Mouse (Mus musculus): ENCODE measurements at regions not wholly inside any gene's neighbourhood (a gene's known extent, or its start where the extent isn't known, plus 50 kb on each side); places are given as distances from the start of the nearest gene placed in this dataset.
A peak's percentile ranks its signal among the peaks of the same experiment; 100 is the strongest.

DNA sequence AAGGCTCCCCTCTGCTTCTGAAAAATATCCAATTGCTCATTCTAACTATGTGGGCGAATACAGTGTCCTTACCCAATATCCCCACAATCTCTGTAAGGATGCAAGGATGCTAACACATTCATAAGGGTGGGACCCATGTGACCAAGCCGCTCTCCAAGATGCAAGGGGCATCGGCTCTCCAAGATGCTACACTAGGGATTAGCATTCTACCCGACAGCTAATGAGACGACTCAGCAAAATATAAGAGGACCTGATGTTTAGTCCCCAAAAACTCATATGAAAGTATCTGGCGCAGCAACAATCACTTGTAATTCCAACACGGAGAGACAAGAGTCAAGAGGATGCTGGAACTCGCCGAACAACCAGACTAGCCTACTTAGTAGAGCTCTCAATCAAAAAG lies 299.6 kb upstream of the Jmjd1c start:
- Histone ChIP-seq H3K36me3 (ENCODE audit: control insufficient read depth, insufficient read depth, low read length) (no peaks in the 10 kb centered on the region), H3K4me2 (ENCODE audit: low read depth) (no peak overlapping the region), H3K27me3 (ENCODE audit: control insufficient read depth, insufficient read depth, low read length) (no peaks in the 10 kb centered on the region), H3K4me1 (ENCODE audit: control insufficient read depth, insufficient read depth, low read length) (no peaks in the 10 kb centered on the region), H3K9me3 (ENCODE audit: control insufficient read depth, low read length) (no peaks in the 10 kb centered on the region), H3K27ac (ENCODE audit: low read depth, low read length) (no peak overlapping the region), H3K9ac (ENCODE audit: low read length) (no peak overlapping the region), H3K4me3 (ENCODE audit: low read depth, low read length) (no peak overlapping the region)
- 95% methylated on average over 9 of the region's 9 CpGs for WGBS
- DNase-seq (ENCODE audit: low spot score), result no peak
- ATAC-seq (ENCODE audit: insufficient read depth, low FRiP score, low TSS enrichment), result no peak

DNA sequence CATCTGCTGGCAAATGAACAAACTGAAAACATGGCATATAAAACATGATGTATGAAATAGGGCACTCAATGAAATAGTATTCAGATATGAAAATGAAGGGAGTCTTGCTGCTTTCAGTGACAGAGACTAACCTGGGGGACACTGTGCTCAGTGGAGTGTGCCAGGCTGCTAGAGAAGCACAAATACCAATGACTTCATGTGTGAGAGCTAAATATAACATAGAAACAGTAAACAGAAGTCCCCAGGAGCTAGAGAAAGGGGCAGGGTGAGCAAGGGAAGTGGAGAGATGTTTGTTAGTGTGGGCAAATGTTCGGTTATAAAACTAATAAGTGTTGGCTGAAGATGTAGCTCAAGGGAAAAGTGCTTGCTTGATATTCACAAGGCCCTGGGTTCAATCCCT lies 293.2 kb upstream of the Jmjd1c start:
- Histone ChIP-seq H3K27ac (ENCODE audit: low read depth, low read length) (no peak overlapping the region), H3K4me3 (ENCODE audit: low read depth, low read length) (no peak overlapping the region), H3K9me3 (ENCODE audit: control insufficient read depth, low read length) (no peaks in the 10 kb centered on the region), H3K9ac (ENCODE audit: low read length) (no peak overlapping the region), H3K4me2 (ENCODE audit: low read depth) (no peak overlapping the region), H3K27me3 (ENCODE audit: control insufficient read depth, insufficient read depth, low read length) (no peaks in the 10 kb centered on the region), H3K4me1 (ENCODE audit: control insufficient read depth, insufficient read depth, low read length) (no peaks in the 10 kb centered on the region), H3K36me3 (ENCODE audit: control insufficient read depth, insufficient read depth, low read length) (no peaks in the 10 kb centered on the region)
- ATAC-seq (ENCODE audit: insufficient read depth, low FRiP score, low TSS enrichment) (no peak), DNase-seq (ENCODE audit: low spot score) (no peak)
- 84% methylated on average over 1 of the region's 1 CpGs for WGBS

DNA sequence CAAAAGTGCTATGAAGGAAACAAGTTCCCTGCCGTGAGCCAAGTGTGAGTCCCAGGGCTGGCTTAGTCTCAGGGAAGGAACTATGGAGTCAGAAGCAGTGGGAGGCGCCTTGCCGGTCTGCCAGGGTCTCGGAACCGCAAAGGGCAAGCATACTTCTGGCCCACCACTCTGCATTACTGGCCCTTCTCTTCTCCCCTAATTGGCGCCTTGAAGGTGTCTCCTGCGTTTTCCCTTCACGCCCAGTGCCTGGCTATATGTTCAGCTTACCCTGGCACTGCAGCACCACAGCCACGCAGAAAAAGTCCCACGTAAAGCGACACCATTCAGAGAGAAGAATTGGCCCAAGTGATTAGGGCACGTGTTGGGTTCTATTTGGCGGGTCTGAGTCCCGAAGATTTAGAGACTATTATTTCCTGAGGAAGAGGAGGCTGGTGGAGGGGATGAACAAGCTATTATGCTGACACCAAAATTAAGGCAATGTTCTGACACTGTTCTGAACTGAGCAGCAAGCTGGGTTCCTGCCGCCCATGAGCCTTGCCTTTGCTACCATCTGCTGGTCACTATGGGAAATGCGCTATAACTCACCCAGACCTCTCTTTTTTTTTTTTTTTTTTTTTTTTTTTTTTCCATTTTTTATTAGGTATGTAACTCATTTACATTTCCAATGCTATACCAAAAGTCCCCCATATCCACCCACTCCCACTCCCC lies 288.5 kb upstream of the Jmjd1c start:
- ATAC-seq (ENCODE audit: insufficient read depth, low FRiP score, low TSS enrichment) (no peak), DNase-seq (ENCODE audit: low spot score) (peak; percentile 65)
- 51% methylated on average over 16 of the region's 16 CpGs for WGBS
- Histone ChIP-seq H3K27ac (ENCODE audit: low read depth, low read length) (no peak overlapping the region), H3K36me3 (ENCODE audit: control insufficient read depth, insufficient read depth, low read length) (no peaks in the 10 kb centered on the region), H3K4me2 (ENCODE audit: low read depth) (no peak overlapping the region), H3K4me1 (ENCODE audit: control insufficient read depth, insufficient read depth, low read length) (no peaks in the 10 kb centered on the region), H3K27me3 (ENCODE audit: control insufficient read depth, insufficient read depth, low read length) (no peaks in the 10 kb centered on the region), H3K9me3 (ENCODE audit: control insufficient read depth, low read length) (no peaks in the 10 kb centered on the region), H3K9ac (ENCODE audit: low read length) (no peak overlapping the region), H3K4me3 (ENCODE audit: low read depth, low read length) (no peak overlapping the region)

DNA sequence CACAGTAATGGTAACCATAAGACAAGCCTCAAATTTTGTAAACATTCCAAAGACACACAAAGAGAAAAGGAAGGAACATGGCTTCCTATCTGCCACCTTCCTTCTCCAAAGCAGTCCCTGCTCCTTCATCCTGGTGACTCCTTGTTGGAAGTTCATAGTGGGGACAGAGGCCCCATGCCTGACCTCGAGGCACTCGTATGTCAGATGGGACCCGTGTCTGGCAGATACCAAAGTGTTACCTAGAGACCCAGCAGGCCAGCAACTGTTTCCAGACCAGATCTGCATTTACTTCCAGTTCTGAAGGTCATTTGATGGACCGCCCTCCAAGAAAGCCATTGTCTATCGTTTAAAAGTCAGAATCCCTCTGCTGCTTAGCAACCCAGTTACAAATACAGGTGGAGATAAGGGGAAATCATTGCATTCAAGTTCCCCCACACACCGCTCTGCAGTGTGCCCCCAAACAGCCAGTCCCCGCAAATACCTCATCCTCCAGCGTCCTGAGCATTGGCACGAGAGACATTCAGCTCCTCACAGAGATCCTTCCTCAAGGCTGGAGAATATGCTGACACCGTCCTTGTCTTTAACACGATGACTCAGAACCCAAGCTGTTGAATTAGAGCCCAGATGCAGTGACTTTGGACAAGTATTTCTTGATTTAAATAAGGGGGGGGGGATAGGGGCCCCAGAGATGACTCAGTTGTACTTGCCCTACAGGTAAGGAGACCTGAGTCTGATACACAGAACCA lies 283.2 kb upstream of the Jmjd1c start:
- WGBS, result 90% methylated on average over 11 of the region's 11 CpGs
- Histone ChIP-seq H3K36me3 (ENCODE audit: control insufficient read depth, insufficient read depth, low read length) (no peaks in the 10 kb centered on the region), H3K27me3 (ENCODE audit: control insufficient read depth, insufficient read depth, low read length) (no peaks in the 10 kb centered on the region), H3K27ac (ENCODE audit: low read depth, low read length) (no peak overlapping the region), H3K9ac (ENCODE audit: low read length) (no peak overlapping the region), H3K4me1 (ENCODE audit: control insufficient read depth, insufficient read depth, low read length) (no peaks in the 10 kb centered on the region), H3K4me3 (ENCODE audit: low read depth, low read length) (no peak overlapping the region), H3K9me3 (ENCODE audit: control insufficient read depth, low read length) (no peaks in the 10 kb centered on the region), H3K4me2 (ENCODE audit: low read depth) (no peak overlapping the region)
- ATAC-seq (ENCODE audit: insufficient read depth, low FRiP score, low TSS enrichment), result no peak
- no peak for DNase-seq (ENCODE audit: low spot score)

DNA sequence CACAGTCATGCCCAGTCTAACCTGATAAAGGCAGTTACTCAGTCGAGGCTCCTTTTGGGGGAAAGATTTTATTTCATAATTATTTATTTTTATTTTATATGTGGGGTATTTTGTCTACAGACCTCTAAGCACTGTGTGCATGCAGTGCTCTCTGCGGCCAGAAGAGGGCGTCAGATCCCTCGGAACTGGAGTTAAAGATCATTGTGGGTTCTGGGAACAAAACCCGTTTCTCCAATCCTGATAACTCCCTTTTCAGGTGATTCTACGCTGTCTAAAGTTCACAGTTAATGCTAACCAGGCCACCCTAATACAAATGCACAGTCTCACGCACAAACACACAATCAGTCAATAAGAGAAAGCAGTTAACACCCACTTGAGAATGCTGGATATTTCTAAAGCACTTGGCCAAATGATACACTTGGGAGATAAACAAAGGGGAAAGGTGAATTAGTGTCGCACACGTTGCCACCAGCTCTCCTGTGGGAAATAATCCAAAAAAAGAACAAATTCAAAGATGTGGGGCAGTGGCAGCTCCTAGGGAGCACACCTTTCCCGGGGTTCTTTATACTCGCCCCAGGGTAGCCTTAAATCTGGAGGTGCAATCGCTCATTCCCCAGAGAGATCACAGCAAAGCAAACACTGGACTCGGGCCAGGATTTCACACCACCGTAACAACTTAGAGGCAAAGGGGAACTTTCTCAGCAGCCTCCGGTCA lies 281.9 kb upstream of the Jmjd1c start:
- no peak for DNase-seq (ENCODE audit: low spot score)
- no peak overlapping the region for H3K4me3 ChIP-seq (ENCODE audit: low read depth, low read length)
- no peak overlapping the region for H3K27ac ChIP-seq (ENCODE audit: low read depth, low read length)

DNA sequence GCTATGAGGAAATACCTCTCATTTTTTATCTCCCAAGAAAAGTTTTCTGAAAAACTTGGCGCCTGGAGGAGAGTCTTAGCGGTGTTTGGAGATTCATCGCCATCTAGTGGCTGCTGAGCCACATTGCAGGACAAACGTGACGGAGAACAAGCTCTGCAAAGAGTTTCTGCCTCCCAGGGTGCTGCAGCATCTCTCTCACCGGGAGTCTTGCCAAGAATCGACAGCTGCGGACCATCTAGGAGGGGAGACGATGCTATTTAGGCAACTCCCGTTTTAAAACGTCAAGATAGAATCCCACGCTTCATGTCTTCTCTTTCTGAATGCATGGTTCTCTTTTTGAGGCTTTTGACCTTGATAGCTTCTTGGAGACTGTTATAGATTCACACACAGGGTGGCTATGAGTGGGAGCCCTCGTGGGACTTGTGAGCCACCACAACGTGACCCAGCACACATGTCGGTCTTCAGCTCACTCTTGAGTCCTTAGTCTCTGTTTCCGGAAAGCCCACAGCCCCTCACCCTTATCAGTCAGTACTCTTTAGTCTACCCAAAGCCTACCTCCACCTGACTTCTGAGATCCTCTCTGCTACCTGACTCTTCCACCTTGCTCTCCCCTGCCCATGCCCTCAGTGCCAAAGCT lies 281.2 kb upstream of the Jmjd1c start:
- Histone ChIP-seq H3K27ac (ENCODE audit: low read depth, low read length) (no peak overlapping the region), H3K36me3 (ENCODE audit: control insufficient read depth, insufficient read depth, low read length) (no peaks in the 10 kb centered on the region), H3K4me2 (ENCODE audit: low read depth) (peak overlapping the region; percentile 30), H3K9ac (ENCODE audit: low read length) (no peak overlapping the region), H3K27me3 (ENCODE audit: control insufficient read depth, insufficient read depth, low read length) (no peaks in the 10 kb centered on the region), H3K4me1 (ENCODE audit: control insufficient read depth, insufficient read depth, low read length) (no peaks in the 10 kb centered on the region), H3K4me3 (ENCODE audit: low read depth, low read length) (no peak overlapping the region), H3K9me3 (ENCODE audit: control insufficient read depth, low read length) (no peaks in the 10 kb centered on the region)
- ATAC-seq (ENCODE audit: insufficient read depth, low FRiP score, low TSS enrichment), result no peak; the same call in 1 of the 2 replicates
- peak; percentile 80 for DNase-seq (ENCODE audit: low spot score)
- 13% methylated on average over 16 of the region's 16 CpGs for WGBS

More for the DNA sequence above, 281.9 kb upstream of the Jmjd1c start:
- H3K9ac ChIP-seq (ENCODE audit: low read length), result no peak overlapping the region
- H3K36me3 ChIP-seq (ENCODE audit: control insufficient read depth, insufficient read depth, low read length), result no peaks in the 10 kb centered on the region
- peak overlapping the region; percentile 30 for H3K4me2 ChIP-seq (ENCODE audit: low read depth)
- H3K4me1 ChIP-seq (ENCODE audit: control insufficient read depth, insufficient read depth, low read length), result no peaks in the 10 kb centered on the region
- no peak; the same call in 1 of the 2 replicates for ATAC-seq (ENCODE audit: insufficient read depth, low FRiP score, low TSS enrichment)
- H3K27me3 ChIP-seq (ENCODE audit: control insufficient read depth, insufficient read depth, low read length), result no peaks in the 10 kb centered on the region
- no peaks in the 10 kb centered on the region for H3K9me3 ChIP-seq (ENCODE audit: control insufficient read depth, low read length)
- WGBS, result 14% methylated on average over 15 of the region's 15 CpGs

DNA sequence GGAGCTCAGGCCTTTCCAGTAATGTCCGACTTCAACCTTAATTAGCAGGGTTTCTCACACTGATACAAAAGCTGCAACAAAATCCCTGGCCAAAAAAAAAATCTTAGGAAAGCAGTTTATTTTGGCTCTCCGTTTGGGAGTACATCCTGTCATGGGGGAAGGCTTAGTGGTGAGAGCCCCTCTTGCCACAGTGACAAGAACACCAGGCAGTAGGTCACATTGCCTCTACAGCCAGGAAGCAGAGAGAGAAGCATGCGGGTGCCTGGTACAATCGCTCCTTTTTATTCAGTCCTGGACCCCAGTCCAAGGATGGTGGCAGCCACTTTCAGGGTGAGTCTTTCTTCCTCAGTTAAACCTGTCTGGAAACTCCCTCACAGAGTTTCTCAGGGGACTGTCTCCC lies 280.0 kb upstream of the Jmjd1c start:
- Histone ChIP-seq H3K9ac (ENCODE audit: low read length) (no peak overlapping the region), H3K27me3 (ENCODE audit: control insufficient read depth, insufficient read depth, low read length) (no peaks in the 10 kb centered on the region), H3K9me3 (ENCODE audit: control insufficient read depth, low read length) (no peaks in the 10 kb centered on the region), H3K4me3 (ENCODE audit: low read depth, low read length) (no peak overlapping the region), H3K36me3 (ENCODE audit: control insufficient read depth, insufficient read depth, low read length) (no peaks in the 10 kb centered on the region), H3K27ac (ENCODE audit: low read depth, low read length) (no peak overlapping the region), H3K4me2 (ENCODE audit: low read depth) (no peak overlapping the region), H3K4me1 (ENCODE audit: control insufficient read depth, insufficient read depth, low read length) (no peaks in the 10 kb centered on the region)
- ATAC-seq (ENCODE audit: insufficient read depth, low FRiP score, low TSS enrichment) (no peak), DNase-seq (ENCODE audit: low spot score) (no peak)
- 82% methylated on average over 4 of the region's 4 CpGs for WGBS

DNA sequence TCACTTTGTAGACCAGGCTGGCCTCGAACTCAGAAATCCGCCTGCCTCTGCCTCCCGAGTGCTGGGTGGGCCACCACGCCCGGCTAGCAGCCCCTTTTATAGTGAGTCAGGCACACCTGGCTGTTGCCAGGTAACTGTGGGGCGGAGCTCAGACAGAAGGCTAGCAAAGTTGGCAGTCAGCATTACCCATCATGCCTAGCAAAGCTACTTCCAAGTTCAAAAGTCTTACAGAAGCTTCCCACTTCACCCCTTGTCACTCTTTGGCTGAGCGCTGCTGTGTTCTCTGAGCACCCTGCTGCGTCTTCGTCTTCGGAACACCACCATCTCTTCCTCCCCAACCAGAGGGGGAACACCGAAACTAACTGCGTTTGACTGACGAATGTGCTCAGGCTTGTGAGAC lies 279.1 kb upstream of the Jmjd1c start:
- Histone ChIP-seq H3K4me2 (ENCODE audit: low read depth) (no peak overlapping the region), H3K9ac (ENCODE audit: low read length) (no peak overlapping the region), H3K4me3 (ENCODE audit: low read depth, low read length) (no peak overlapping the region), H3K27me3 (ENCODE audit: control insufficient read depth, insufficient read depth, low read length) (no peaks in the 10 kb centered on the region), H3K27ac (ENCODE audit: low read depth, low read length) (no peak overlapping the region), H3K9me3 (ENCODE audit: control insufficient read depth, low read length) (no peaks in the 10 kb centered on the region), H3K36me3 (ENCODE audit: control insufficient read depth, insufficient read depth, low read length) (no peaks in the 10 kb centered on the region), H3K4me1 (ENCODE audit: control insufficient read depth, insufficient read depth, low read length) (no peaks in the 10 kb centered on the region)
- DNase-seq (ENCODE audit: low spot score), result no peak
- 82% methylated on average over 13 of the region's 13 CpGs for WGBS
- ATAC-seq (ENCODE audit: insufficient read depth, low FRiP score, low TSS enrichment), result no peak
